Mouse (Mus musculus) neural tube, embryonic 13.5 days (tissue): ENCODE data around the gene Chd9. TPM values are rescaled to one million over a fixed set of nuclear protein-coding genes. Genes with fewer than 3 reads are reported as not detected.

Source experiments
- ATAC-seq: fragments of 200-750 bp; cut with Nextera tagmentation; 2 replicates; pipeline ENCODE4 v1.8.0; 2017; ENCODE audit warnings: low read depth, mild to moderate bottlenecking, moderate TSS enrichment, moderate library complexity
- H3K27ac ChIP-seq: fragments of 300-500 bp; sonication (generic); replicated peaks from 2 replicates; pipeline ENCODE4 v1.5.1; 2015; ENCODE audit warnings: moderate library complexity, mild to moderate bottlenecking, inconsistent platforms
- H3K27me3 ChIP-seq: fragments of 300-500 bp; sonication (generic); 2 replicates; pipeline ENCODE4 v1.6.1; 2015; ENCODE audit warnings: mild to moderate bottlenecking, inconsistent platforms
- H3K36me3 ChIP-seq: fragments of 300-500 bp; sonication (generic); 2 replicates; pipeline ENCODE4 v1.6.1; 2015; ENCODE audit warnings: mild to moderate bottlenecking, inconsistent platforms
- H3K4me1 ChIP-seq: fragments of 300-500 bp; sonication (generic); replicated peaks from 2 replicates; pipeline ENCODE4 v1.6.1; 2015; ENCODE audit warnings: inconsistent platforms
- H3K4me2 ChIP-seq: fragments of 300-500 bp; sonication (generic); 2 replicates; pipeline ENCODE4 v1.6.1; 2015; ENCODE audit warnings: inconsistent platforms, mild to moderate bottlenecking, moderate library complexity
- H3K4me3 ChIP-seq: fragments of 300-500 bp; sonication (generic); 2 replicates; pipeline ENCODE4 v1.5.1; 2015; ENCODE audit warnings: mild to moderate bottlenecking, inconsistent platforms
- H3K9ac ChIP-seq: fragments of 300-500 bp; sonication (generic); 2 replicates; pipeline ENCODE4 v1.6.1; 2015; ENCODE audit warnings: moderate library complexity, mild to moderate bottlenecking, inconsistent platforms
- H3K9me3 ChIP-seq: fragments of 300-500 bp; sonication (generic); 2 replicates; pipeline ENCODE4 v1.6.1; 2016; ENCODE audit warnings: inconsistent platforms
- WGBS: fragments of 180-500 bp; shearing (Covaris S2); methylation state at CpG from one replicate; pipeline ENCODE4 v1.1.7; 2015; 5-methylcytosine and 5-hydroxymethylcytosine counted together
- polyA plus RNA-seq: library from polyadenylated mRNA; unstranded; fragments of >200 nt; fragmentation: Nextera tagmentation; extraction: Ambion mirVana; gene quantifications from 2 replicates; pipeline ENCODE4 v1.2.1, GENCODE M21; 2015

The Chd9 gene
- polyA plus RNA-seq, 1 experiment from 2014 or later: 78.3 TPM

DNA sequence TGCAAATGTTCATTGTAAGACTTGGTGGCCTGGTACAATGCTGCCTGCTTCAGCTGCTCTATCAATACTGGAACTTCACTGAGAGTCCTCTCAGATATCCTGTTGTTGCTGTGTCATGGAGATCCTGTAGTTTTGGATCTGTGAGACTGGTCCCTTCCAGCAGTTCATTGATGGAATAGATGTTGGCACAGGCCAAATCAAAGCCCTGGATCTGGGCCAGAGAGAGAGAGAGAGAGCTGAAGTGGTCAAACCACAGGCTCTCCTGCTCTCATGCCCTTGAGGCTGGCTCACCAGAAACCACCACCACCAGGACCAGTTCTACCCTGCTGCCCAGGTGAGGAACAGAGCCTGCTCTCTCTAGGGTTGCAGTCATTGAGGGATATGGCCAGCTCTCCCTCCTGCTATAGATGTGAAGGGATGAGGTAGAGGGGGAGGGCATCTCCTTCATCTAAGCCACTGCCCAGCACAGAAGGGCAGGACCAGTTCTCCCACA, 231.0 kb downstream of the Chd9 start:
- Histone ChIP-seq H3K4me1 (no peaks in the 10 kb centered on the region), H3K9ac (no peak overlapping the region), H3K36me3 (peaks cover 13% of the 10 kb centered on the region), H3K4me2 (no peak overlapping the region), H3K27ac (no peak overlapping the region), H3K9me3 (no peaks in the 10 kb centered on the region), H3K27me3 (no peaks in the 10 kb centered on the region), H3K4me3 (no peak overlapping the region)
- no peak for ATAC-seq

DNA sequence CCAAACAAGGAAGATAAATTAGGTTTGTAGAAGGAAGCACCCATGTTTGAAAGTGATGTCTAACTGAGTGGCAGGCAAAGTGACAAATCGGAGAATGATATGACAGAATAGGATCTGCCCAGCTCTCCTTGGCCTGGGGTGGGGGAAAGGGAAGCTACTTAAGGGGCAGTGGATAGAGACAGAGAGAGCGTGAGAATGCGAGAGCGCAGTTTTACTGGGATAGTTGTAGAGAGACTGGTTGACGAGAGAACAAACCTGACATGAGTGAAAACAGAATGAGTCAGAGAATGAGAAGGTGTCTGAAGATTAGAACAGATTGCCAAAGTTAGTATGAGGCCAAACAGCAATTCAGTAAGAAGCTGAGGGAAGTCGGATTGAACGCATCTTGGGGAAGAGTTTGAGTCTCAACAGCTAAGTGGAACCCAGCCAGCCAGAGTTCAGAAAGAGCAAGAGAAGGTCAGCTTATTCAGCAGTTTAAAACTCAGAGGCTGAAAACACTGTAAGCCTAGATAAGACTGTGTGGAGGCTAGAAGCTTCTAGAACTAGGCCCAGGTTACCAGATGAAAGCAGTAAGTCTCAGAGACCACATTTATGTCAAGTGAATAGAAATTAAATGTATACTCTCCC, 231.8 kb downstream of the Chd9 start:
- Histone ChIP-seq H3K27ac (no peak overlapping the region), H3K9ac (no peak overlapping the region), H3K27me3 (no peaks in the 10 kb centered on the region), H3K4me2 (no peak overlapping the region), H3K36me3 (peaks cover 13% of the 10 kb centered on the region), H3K4me3 (no peak overlapping the region), H3K4me1 (no peaks in the 10 kb centered on the region), H3K9me3 (no peaks in the 10 kb centered on the region)
- no peak for ATAC-seq
- WGBS: 89% methylated on average over 7 of the region's 7 CpGs

DNA sequence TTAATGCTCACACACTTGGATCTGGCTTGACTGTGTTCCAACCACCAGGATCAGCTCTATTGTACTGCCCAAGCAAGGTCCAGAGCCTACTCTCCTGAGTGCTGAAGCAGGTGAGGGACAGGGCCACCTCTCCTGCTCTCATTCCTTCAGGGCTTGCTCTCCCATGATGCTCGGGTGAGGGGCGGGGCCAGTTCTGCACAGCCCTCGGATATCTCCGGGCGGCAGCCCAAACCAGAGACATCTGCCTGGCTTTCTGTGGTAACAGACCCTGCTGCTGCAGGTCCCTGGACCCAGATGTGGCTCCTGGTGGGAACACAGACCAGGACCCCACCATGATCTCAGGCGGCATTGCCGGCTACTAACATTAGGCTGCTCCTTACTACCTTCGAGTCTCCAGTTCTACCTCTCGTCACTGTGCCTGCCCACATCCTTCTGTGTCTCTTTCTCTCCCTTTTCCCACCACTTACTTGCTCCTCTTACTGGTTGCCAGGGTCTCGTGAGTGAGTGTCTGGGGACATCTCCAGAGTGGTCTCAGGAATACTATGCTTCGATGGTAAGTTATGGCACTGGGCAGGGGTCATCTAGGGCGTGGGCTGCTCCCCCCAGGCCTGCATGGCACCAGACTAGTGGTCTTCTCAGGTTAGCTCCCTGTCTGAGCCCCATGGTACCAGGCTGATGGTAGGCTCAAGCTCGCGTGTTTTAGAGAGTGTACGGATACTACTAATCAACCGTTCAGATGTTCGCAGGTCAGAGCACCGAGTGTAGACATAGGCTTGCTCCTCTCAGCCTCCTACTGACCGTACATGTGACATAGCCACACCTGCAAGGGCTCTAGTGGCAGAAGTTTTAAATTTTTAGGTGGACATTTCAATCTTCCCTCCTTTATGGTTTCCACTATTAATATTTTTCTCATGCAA, 232.7 kb downstream of the Chd9 start:
- no peak overlapping the region for H3K4me3 ChIP-seq
- H3K9ac ChIP-seq: no peak overlapping the region
- WGBS: 79% methylated on average over 19 of the region's 19 CpGs
- peaks cover 9% of the 10 kb centered on the region for H3K36me3 ChIP-seq
- H3K4me2 ChIP-seq: no peak overlapping the region
- H3K9me3 ChIP-seq: no peaks in the 10 kb centered on the region
- no peaks in the 10 kb centered on the region for H3K4me1 ChIP-seq
- ATAC-seq: no peak
- H3K27me3 ChIP-seq: no peaks in the 10 kb centered on the region
- H3K27ac ChIP-seq: no peak overlapping the region

DNA sequence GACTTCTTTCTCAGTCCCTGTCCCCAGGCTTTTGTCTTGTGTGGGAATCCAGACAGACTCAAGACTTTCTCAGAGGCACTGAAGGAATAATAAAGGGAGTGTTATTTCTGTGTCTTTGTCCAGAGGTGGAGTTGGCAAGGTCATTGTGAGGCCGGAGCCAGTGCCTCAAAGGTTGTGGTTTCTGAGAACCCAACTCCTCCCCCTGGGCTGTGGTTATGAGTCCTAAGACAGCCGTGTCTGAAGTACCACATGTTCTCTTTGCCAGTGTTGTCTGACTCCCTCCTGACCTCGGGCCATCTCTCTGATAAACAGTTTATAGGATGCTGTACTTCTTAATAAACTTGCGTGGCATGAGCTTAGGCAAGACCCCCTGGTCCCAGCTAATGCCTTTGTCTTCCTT, 237.0 kb downstream of the Chd9 start:
- Histone ChIP-seq H3K9me3 (no peaks in the 10 kb centered on the region), H3K27ac (no peak overlapping the region), H3K4me1 (peaks cover 8% of the 10 kb centered on the region), H3K4me2 (no peak overlapping the region), H3K36me3 (no peaks in the 10 kb centered on the region), H3K9ac (no peak overlapping the region), H3K4me3 (no peak overlapping the region), H3K27me3 (no peaks in the 10 kb centered on the region)
- 71% methylated on average over 4 of the region's 4 CpGs for WGBS
- no peak for ATAC-seq

DNA sequence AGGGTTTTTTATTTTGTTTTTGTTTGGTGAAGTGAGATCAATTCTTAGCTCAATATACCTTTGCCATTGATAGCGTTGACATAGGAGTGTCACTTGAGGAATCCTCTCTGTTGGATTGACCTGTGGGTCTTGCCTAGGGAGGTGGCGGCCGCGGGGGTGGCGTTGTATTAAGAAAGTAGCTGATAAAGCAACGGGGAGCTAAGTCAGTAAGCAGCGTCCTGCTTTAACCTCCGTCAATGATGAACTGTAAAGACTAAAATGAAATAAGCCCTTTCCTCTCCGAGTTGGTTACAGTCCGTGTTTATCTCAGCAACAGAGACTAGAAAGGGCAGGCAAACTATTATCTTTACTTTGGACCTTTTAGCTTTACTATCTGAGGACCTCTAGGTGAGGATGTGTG, 241.3 kb downstream of the Chd9 start:
- peak overlapping the region; percentile 65 for H3K4me3 ChIP-seq
- no peaks in the 10 kb centered on the region for H3K36me3 ChIP-seq
- ATAC-seq: peak; percentile 15; the same call in 1 of the 2 replicates
- H3K4me2 ChIP-seq: peak overlapping the region; percentile 65
- peaks cover 23% of the 10 kb centered on the region for H3K4me1 ChIP-seq
- peak overlapping the region; percentile 61 for H3K9ac ChIP-seq
- H3K27me3 ChIP-seq: no peaks in the 10 kb centered on the region
- H3K9me3 ChIP-seq: no peaks in the 10 kb centered on the region
- no peak overlapping the region for H3K27ac ChIP-seq
- 6% methylated on average over 10 of the region's 10 CpGs for WGBS

DNA sequence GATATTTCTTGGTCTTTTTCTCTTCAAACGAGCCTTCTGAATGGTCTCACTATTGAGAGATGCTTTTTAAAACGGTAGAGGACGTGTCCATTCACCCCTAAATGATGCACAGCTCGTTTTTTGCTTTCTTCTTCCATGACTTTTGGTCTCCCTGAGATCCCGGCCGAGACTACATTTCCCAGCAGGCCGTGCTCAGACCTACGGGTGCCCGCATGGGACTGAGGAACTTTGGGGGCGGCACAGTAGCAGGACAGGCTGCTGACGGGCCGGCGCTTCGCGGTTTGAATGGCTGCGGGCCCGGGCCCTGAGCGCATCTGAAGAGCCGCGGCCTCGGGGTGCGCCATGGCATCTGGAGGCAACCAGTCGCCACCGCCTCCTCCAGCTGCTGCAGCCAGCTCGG, 241.7 kb downstream of the Chd9 start, which contains the start of gene Rbl2:
Gene Rbl2, plus strand, starts transcription at position 224 of the 400 bp plus-strand sequence.
- WGBS: under 1% methylated on average over 25 of the region's 25 CpGs
- no peaks in the 10 kb centered on the region for H3K9me3 ChIP-seq
- ATAC-seq: peak; percentile 98

DNA sequence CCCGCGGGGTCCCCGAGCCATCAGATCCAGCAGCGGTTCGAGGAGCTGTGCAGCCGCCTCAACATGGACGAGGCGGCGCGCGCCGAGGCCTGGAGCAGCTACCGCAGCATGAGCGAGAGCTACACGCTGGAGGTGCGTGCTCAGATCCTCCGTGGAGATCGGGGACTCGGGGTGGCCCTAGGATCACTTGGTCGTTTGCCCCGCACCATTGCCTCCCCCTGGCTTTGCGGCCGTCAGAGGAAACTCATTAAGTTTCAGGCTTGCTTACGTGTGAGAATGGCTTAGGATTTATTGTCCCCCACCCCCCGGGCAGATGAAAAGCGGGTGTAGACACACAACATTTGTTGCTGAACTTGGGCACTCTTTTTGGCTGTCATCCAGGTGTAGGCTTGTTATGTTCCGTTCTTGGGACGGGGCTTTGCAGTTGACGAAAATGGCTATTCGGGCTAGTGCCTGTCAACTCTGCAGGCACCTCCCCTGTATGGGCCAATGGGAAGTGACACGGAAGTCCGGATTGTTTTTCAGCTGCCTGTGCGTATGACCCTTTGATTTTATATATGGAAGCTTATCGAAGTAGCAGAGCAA, 242.2 kb downstream of the Chd9 start:
- peak overlapping the region; percentile 87 for H3K27ac ChIP-seq
- peak overlapping the region; percentile 65 for H3K4me3 ChIP-seq
- H3K9me3 ChIP-seq: no peaks in the 10 kb centered on the region
- peak overlapping the region; percentile 74 for H3K9ac ChIP-seq
- WGBS: under 1% methylated on average over 34 of the region's 34 CpGs
- peak; percentile 85 for ATAC-seq
- H3K36me3 ChIP-seq: peaks cover 2% of the 10 kb centered on the region
- H3K27me3 ChIP-seq: no peaks in the 10 kb centered on the region
- H3K4me1 ChIP-seq: peaks cover 23% of the 10 kb centered on the region
- peak overlapping the region; percentile 65 for H3K4me2 ChIP-seq

More for the DNA sequence above, 241.7 kb downstream of the Chd9 start, which contains the start of gene Rbl2:
- H3K4me3 ChIP-seq: peak within 1 kb of the TSS; percentile 65
- peak within 1 kb of the TSS; percentile 74 for H3K9ac ChIP-seq
- H3K4me2 ChIP-seq: peak within 1 kb of the TSS; percentile 65
- H3K27me3 ChIP-seq: no peaks in the 10 kb centered on the region
- H3K27ac ChIP-seq: peak within 1 kb of the TSS; percentile 87
- no peaks in the 10 kb centered on the region for H3K36me3 ChIP-seq
- peaks cover 23% of the 10 kb centered on the region for H3K4me1 ChIP-seq

DNA sequence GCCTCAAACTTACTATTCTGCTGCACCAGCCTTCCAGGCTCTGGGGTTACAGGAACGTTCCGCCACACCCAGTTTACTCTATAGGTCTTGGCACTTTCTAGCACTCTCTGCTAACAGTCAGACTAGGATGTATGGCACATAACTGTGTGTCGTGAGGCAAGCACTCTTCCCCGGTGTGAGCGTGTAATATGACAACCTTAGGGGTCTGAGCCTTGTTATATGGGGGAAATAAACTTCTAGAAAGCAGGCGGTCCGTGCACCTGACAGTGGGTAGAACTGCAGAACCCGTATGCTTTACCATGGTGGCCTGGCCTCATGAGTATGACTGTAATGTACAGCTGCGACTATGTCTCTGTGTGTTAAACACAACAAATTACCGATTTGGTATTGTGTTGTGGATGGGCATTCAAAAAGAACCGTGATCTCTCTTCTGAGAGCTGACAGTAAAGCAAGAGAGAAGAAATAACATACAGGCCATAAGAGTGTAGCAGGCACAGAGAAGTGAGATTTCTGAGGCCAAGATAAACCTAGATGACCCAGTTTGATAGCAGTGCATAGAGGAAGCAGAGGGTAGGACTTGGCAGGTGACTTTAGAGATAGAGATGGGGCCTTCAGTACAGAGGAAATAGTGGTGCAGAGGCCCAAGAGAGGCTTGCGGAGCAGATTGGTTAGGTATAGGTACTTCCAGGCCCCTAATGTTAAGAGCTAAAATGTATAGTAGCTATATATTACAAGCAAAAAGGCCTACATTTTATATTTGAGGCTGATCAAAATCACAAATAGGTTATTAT, 249.1 kb downstream of the Chd9 start:
- H3K27ac ChIP-seq: no peak overlapping the region
- H3K4me3 ChIP-seq: no peak overlapping the region
- no peak overlapping the region for H3K4me2 ChIP-seq
- peaks cover 43% of the 10 kb centered on the region for H3K36me3 ChIP-seq
- ATAC-seq: no peak
- no peaks in the 10 kb centered on the region for H3K9me3 ChIP-seq
- 91% methylated on average over 12 of the region's 12 CpGs for WGBS
- no peak overlapping the region for H3K9ac ChIP-seq
- no peaks in the 10 kb centered on the region for H3K4me1 ChIP-seq
- H3K27me3 ChIP-seq: no peaks in the 10 kb centered on the region

DNA sequence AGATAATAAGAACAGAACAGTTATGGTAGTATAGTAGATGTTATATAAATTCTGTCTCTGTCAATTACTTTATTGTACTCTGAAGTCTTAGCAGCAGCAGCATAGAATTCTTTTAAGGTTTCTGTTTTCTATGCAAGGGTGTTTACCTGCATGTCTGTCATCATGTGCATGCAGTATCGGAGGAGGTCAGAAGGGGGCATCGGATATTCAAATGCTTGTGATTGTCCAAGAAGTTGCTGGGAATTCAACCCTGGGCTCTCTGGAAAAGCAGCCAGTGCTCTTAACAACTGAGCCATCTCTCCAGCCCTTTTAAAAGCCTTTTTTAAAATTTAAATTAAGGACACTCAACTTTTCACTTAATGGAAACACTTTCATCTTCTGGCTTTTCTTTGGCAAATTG, 251.5 kb downstream of the Chd9 start:
- no peaks in the 10 kb centered on the region for H3K27me3 ChIP-seq
- no peak overlapping the region for H3K27ac ChIP-seq
- ATAC-seq: no peak
- H3K36me3 ChIP-seq: peaks cover 57% of the 10 kb centered on the region
- no peak overlapping the region for H3K4me2 ChIP-seq
- no peak overlapping the region for H3K9ac ChIP-seq
- no peaks in the 10 kb centered on the region for H3K9me3 ChIP-seq
- H3K4me3 ChIP-seq: no peak overlapping the region
- no peaks in the 10 kb centered on the region for H3K4me1 ChIP-seq
- WGBS: 91% methylated on average over 2 of the region's 2 CpGs

DNA sequence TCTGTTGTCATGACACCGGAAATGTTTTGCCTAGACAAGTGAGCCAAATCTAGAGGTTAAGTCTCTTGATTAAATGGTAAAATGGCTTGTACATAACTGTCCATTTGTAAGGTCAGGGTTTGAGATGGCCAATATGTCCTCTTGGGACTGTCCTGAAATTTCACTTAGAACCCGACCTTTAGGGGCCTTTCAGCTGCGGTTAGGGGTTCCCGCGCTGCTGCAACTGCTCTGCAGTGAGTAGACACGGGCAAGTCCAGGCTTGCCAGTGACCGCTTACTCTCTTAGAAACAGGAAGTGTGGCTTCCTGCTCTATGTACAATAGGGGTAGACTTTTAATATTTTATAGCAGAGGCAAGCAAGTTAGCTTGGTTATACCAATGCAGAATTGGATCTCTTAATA, 253.8 kb downstream of the Chd9 start:
- Histone ChIP-seq H3K27me3 (no peaks in the 10 kb centered on the region), H3K9me3 (no peaks in the 10 kb centered on the region), H3K9ac (no peak overlapping the region), H3K4me1 (no peaks in the 10 kb centered on the region), H3K4me2 (no peak overlapping the region), H3K27ac (no peak overlapping the region), H3K4me3 (no peak overlapping the region), H3K36me3 (peaks cover 69% of the 10 kb centered on the region)
- WGBS: 87% methylated on average over 7 of the region's 7 CpGs
- no peak for ATAC-seq

DNA sequence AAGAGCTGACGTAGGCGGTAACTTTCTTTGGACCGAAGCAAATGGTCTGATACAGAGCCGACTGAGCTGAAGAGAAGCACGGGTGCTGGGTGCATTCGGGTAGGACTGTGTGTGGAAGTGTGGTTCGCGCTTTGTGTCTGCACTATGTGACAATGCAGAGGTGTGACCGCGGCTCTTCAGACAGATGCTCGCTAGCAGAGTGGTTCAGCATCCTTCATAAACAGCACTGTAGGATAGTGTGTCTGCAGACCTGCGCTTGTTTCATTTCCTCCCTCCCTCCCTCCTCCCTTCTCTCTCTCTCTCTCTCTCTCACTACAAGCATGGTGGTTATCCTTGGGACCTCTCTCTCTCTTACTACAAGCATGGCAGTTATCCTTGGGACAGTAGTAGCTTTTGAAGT, 254.3 kb downstream of the Chd9 start:
- WGBS: 89% methylated on average over 12 of the region's 12 CpGs
- ATAC-seq: no peak

More for the DNA sequence above, 254.3 kb downstream of the Chd9 start:
- Histone ChIP-seq H3K36me3 (peaks cover 68% of the 10 kb centered on the region), H3K9me3 (no peaks in the 10 kb centered on the region), H3K4me3 (no peak overlapping the region), H3K4me1 (no peaks in the 10 kb centered on the region), H3K27ac (no peak overlapping the region), H3K4me2 (no peak overlapping the region), H3K27me3 (no peaks in the 10 kb centered on the region), H3K9ac (no peak overlapping the region)
